Mouse (Mus musculus) kidney, postnatal 25 days (tissue): ENCODE measurements around the gene Gm45208.

Experiments used
- DNase-seq, 2 experiments: peaks; one replicate each; pipeline ENCODE4 v3.0.0; 2021; ENCODE audit warnings: mixed read lengths in 2 of 2

Gm45208 gene

GRCm38 (mm10) chrX:7728215-7728921 is 6.3 kb downstream of the Gm45208 start, which contains the start of gene Praf2:
Gene Praf2, plus strand, starts transcription at chrX:7728439.
- DNase-seq: peak; percentile 80 to 90

- DNase-seq: peak in 1 of 2 experiments; percentile 25
These were observed 6.8 kb downstream of the Gm45208 start for GRCm38 (mm10) chrX:7728922-7729265.

DNA sequence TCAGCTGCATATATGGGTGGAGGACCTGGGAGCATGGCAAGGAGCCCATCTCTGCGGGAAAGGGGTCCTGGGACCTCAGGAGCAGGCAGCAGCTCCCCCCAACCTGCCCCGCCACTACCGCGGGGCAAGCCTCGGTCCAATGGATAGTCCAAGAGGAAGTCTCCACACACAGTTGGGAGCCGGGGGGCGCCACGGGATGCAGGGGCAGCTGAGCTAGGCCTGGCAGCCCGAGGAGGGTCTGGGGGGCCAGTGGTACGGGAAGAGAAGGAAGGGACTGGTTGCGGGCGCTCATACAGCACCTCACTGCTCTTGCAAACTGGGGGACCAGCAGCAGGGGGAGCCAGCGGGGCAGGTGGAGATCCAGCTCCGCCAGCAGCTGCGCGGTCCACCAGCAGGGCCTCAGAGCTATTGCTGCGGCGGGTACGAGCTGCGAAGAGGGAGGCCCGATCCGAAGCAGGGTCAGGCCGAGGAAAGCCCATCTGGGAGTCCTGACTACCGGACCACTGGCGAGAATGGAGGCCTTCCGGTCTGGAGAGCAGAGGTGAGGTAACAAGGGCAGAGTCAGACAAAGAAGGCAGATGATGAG is 11.6 kb downstream of the Gm45208 start:
- peak; percentile 79 to 82 for DNase-seq

GRCm38 (mm10) chrX:7739336-7740081 is 17.5 kb downstream of the Gm45208 start:
- DNase-seq: peak; percentile 84 to 90

GRCm38 (mm10) chrX:7740082-7740819 is 18.2 kb downstream of the Gm45208 start:
- peak in 1 of 2 experiments; percentile 56 for DNase-seq

DNA sequence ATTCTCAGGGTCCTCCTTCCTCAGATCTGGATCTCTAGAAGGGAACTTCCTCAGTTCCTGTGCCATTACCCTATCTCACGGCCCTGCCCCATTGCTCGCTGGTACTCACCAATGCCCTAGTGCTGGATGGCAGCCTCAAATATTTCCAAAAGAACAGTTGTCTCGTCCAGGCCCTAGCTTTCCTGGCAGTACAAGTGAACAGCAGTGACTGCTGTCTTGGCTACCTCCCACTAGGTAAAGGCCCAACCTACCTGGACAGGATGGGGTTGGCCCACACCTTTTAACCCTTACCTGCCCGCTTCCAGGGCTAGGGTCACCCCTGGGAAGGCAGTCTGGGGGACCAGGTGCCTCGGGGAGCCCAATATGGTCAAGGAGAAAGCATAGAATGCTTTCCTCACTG is 19.1 kb downstream of the Gm45208 start:
- no peak for DNase-seq

DNA sequence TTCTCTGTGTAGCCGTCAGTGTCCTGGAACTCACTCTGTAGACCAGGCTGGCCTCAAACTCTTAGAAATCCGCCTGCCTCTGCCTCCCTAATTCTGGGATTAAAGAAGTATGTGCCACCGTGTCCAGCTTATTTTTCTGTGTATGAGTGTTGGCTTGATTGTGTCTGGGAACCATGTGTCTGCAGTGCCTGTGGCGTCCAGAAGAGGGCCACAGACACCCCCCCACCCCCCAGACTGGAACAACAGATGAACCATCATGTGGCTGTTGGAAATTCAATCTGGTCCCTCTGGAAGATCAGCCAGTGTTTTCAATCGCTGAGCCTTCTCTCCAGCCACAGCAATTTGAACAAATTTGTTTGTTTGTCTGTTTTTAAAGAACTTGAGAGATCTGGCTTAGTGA is 21.4 kb downstream of the Gm45208 start:
- no peak for DNase-seq

- DNase-seq: no peak
These were observed 22.9 kb downstream of the Gm45208 start for GRCm38 (mm10) chrX:7744940-7745339.

GRCm38 (mm10) chrX:7745429-7745828 is 23.4 kb downstream of the Gm45208 start:
- DNase-seq: no peak

DNA sequence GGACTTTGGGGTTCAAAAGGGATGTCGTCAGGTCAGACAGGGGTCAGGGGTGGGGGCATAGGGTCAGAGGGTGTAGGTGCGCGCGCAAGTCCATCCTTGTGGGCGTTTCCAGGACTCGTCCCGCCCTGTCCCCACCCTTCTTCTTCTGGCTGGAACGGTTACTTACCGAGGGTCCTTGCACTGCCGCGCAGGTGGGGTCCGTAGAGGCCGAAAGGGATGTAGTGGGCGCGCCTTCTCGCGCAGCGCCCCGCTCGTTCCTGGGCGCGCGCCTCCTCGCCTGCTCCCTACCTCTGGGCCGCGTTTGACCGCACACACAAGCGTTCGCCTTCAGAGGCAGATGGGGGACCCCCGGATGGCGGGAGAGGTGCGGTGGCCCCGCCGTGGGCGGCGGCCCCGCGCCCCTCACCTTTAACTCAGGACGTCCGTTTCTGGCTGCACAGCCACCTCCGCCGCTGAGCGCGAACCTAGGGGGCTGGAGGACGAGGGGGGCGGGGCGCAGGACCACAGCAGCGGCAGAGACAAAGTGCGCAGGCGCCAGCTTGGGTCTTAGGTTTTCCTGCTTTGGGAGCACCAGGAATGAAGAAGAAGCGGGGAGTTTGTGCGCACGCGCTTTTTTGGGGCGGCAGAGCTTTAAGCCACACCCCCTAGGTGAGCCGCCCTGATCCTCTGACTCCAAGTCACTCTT is 28.5 kb downstream of the Gm45208 start, which contains the start of gene Ccdc120:
Gene Ccdc120 (minus strand): TSS at position 474 of the 685 bp plus-strand sequence.
- DNase-seq: peak; percentile 84 to 87

DNA sequence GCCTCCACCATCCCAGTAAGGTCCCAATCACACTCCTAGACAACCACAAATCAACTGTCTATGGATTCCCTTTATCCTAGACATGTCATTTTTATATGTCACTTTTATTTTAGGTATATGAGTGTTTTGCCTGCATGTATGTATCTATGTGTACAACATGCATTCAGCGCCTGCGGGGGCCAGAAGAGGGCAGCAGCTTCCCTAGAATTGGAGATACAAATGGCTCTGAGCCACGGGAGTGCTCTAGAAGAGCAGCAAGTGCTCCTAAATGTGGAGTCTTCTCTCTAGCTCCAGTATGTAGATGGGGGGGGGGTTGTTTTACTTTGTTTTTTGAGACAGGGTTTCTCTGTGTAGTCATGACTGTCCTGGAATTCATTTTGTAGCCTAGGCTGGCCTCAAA is 31.6 kb downstream of the Gm45208 start:
- peak in 1 of 2 experiments; percentile 45 for DNase-seq

DNA sequence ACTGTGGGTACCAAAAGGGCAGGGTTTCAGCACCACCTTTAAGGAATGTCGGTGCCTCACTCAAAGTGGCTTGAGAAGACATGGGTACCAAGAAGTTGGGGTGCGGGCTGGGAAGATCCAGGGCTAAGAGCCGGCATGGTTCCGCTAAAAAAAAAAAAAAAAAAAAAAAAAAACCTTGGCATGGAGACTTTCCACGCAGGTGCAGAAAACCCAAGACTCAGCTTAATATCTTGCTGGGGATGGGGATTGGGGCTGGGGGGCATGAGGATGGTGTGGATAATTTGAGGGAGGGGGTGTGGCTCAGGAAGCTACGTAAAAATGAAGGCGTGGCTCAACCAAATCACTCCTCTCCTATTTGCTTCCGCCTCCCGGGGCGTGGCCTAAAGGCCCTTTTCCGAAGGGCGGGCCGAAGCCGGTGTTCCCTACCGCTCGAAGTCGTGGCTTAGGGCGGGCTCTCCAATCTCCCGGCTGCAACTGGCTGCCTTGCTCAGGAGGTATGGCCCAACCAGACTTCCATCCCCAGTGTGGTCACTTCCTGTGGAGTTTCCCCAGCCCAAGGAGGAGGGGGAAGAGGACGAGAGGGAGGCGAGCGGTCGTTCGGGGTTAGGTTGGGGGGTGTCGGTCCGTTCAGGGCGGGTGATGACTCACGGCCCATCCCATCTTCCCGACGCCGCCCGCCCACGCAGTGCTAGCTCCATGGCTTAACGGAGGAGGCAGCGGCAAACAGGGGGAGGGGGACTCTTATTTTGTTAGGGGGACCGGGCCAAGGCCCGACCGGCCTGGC is 40.3 kb downstream of the Gm45208 start, which contains the start of gene Tfe3:
Gene Tfe3 (plus strand): TSS at position 424 of the 784 bp plus-strand sequence.
- peak; percentile 92 to 97 for DNase-seq

GRCm38 (mm10) chrX:7762921-7763197 is 40.8 kb downstream of the Gm45208 start:
- DNase-seq: no peak

- DNase-seq: peak in 1 of 2 experiments; percentile 59
These were observed 41.8 kb downstream of the Gm45208 start for GRCm38 (mm10) chrX:7763631-7764393.

GRCm38 (mm10) chrX:7764657-7765280 is 42.7 kb downstream of the Gm45208 start:
- DNase-seq: no peak

GRCm38 (mm10) chrX:7765281-7765670 is 43.2 kb downstream of the Gm45208 start:
- no peak for DNase-seq

GRCm38 (mm10) chrX:7765764-7766163 is 43.7 kb downstream of the Gm45208 start:
- peak; percentile 46 to 76 for DNase-seq

DNA sequence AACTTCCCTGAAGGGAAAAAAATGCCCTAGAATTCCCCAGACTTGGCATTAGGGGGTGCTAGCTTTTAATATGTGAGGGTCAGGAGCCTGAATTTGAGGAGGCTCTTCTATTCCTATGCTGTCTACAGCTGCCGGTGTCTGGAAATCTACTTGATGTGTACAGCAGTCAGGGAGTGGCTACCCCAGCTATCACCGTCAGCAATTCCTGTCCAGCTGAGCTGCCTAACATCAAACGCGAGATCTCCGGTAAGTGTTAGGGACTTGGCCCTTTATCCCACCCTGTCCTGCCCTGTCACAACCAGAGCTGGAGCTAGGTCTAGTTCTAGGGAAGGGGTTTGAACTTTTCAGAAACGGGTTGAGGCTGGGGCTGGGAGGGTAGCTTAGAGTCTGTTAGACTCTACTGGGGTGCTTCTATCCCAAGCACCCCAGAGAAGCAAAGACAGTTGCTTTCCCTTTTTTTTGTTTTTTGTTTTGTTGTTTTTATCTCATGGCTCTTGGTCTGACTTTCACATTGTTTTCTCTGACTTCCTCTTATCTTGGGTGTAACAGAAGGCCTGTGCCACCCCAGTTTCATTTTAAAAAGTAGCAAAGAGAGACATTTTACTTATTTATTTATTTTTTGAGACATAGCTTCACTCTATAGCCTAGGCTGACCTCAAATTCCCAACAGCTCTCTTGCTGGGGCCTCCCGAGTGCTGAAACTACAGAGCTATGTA is 47.4 kb downstream of the Gm45208 start:
- DNase-seq: no peak

- peak in 1 of 2 experiments; percentile 45 for DNase-seq
These were observed 50.7 kb downstream of the Gm45208 start for GRCm38 (mm10) chrX:7772766-7773165.
